Mouse (Mus musculus) layer of hippocampus, adult 9-11 months (tissue): Measurements from ENCODE around the gene Ptprd.

Source experiments
- DNase-seq: peaks from one replicate; pipeline ENCODE4 v3.0.0; 2022

Gene Ptprd

GRCm38 (mm10) chr4:76865585-76865984 is 1346.2 kb downstream of the Ptprd start:
- DNase-seq, result no peak

DNA sequence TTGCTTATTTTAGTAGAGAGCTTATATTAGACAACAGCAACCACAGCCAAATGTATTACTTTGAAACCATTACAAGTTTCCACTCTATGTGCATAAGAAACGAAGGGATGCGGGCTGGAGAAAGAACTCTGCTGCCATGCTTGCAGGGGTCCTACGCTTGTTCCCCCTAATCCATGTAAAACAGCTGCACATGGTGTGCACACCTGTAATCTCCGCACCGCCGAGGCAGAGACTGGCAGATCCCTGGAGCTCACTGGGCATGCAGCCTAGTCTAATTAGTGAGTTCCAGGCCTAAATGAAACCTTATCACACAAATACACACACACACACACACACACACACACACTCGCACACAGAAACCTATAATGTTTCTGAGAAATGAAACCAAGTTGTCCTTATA is 1365.5 kb downstream of the Ptprd start:
- DNase-seq, result no peak

DNA sequence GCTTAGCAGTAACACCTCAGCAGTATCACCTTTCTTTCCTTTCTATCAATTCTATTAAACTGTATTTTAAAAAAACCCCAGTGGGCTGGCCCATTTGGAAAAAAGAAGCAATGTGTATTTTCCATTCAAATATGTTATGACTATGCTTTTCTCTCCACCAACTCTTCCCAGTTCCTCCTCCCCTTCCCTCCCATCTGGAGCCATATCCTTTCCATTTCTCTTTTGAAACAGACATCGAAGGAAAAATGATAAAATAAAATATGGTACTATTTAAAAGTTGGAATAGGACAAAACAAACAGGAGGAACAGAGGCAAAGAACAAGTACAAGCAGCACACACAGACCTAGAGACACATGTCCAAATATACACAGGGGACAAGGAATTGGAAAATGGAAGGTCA is 1372.7 kb downstream of the Ptprd start:
- DNase-seq, result no peak

DNA sequence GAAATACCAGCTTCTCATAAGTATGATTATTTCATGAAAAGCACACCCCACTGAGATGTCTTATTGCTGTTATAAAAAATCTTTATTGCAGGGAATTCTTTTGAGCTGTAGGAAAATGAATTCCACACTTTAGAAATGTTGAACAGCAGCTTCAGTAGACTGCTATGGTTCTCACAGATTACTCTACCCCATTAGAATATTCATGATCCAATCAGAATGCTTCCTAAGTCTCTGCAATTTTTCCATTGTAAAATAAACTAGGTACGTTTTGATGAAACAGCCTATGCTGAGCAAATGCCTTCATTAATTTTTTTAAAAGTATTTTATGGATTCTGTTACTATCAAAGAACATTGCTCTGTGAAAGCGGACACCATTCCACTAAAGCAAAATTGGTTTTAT is 1399.6 kb downstream of the Ptprd start:
- DNase-seq, result no peak

GRCm38 (mm10) chr4:76802708-76803107 is 1409.1 kb downstream of the Ptprd start:
- peak; percentile 27 for DNase-seq

DNA sequence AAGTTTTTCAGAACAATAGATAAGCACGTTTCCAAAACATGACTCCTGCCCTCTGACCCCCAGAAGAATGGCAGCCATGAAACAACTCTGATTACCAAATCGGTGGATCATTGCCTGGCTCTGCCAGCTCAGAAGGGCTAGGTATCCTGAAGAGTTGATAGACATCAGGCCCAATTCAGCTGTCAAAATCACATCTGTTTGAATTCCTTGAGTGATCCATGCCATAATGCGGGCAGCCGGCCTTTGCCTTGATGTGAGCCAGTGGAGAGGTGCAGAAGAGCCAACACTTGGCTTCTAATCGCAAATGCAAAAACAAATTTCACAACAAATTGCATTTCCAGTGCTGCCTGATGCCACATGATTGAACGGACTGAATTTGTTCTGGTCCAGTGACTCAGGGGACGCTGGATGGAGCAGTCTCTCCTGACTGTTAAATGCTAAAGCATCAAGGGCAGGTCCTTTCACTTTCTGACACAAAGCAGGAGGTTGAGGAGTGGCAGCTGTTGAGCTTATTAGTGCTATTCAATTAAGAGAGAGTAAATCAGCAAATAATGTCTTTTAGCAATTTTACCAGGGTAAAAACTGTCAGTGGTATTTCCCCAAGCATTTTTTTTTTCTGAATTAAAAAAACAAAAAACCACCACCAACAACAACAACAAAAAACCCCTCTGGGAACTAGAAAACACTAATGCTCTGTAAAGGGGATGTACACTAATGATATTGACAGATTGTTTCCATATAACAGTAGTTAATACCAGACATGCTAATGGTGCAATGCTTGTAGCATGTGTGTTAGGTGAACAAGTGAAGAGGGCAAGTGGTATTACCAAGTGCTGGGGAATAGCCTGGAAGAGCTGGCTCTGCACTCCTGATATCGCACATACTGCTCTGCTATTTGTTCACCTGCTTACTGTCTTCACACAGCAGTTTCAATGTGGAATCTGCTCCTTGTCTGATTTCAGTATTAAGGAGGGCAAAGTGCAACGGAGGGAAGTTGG is 1413.5 kb downstream of the Ptprd start:
- DNase-seq, result no peak

DNA sequence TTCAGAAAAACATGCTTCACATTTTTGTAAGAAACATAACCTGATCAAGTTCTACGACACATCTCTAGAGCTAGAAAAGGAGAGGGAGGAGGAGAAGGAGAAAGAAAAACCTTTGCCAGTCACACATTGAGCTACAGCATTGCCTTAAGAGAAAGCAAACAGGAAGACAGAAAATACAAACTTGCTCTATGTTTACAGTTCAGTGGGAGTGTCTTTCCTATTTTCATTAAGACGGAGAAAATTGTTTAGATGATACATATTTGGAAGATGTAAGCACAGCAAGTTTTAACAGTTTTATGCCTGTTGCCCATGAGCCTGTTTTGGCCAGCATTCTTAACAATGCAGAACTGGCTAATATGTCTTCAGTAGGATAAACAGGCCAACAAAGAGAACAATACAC is 1426.4 kb downstream of the Ptprd start:
- no peak for DNase-seq

DNA sequence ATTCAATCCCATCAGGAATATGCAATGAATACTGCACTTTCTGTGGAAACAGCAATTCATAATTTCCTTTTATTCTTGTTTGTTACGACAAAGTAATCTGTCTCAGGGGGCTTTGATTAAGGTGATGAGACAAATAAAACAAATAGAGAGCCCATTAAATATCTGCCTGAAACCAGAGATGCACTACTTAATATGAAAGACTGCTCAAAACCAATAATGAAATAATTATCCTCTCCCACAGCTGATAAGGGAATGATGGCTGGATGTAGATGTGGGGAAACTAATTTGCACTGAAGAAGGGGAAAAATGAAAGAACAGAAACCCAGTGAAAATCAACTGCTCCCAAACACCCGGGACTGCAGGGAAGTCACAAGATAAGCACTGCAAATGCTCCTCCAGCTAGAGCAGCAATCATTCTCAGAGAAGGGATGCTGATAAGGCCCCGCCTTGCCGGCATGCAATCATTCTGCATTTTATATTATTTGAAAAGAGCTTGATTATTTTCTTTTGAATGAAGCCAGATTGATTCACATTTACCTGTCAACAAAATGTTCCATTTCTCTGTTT is 1432.1 kb downstream of the Ptprd start:
- DNase-seq, result no peak

DNA sequence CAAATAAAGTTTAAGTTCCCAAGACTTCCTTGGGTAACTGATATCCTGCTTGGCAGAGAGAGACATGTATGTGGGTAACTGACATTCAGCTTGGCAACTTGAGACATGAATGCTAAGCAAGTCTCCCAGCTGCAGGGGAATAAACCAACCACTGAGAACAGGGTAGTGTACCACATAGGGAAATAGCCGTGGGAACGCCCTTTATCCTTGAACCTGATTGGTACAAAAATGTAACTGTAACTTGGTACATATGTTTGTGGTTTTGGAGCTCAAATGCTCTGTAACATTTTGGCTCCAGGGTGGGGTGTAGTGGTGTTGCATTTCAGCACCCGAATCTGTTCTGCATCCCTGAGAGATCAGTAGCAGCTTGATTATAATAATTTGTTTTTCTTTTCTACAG is 1444.8 kb downstream of the Ptprd start:
- DNase-seq, result no peak

DNA sequence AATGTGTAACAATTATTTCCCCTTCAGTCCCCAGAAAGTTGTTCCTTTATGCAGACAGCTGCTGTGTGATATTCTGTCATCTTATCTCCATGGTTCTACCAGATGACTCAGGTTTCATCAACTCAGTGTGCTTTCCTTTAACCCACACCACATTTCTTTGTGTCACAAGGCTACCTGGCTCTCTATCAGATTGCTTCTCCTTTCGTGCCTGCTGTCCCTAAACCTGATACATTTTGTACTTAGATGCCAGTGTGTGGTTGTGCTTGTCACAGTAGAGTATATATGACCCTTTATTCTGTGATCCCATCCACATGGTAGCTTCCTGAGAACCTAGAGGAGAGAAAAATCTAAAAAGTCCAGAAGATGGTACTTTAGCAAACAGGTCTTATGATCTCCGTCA is 1445.3 kb downstream of the Ptprd start:
- DNase-seq, result no peak

GRCm38 (mm10) chr4:76750709-76751108 is 1461.1 kb downstream of the Ptprd start:
- peak; percentile 17 for DNase-seq

GRCm38 (mm10) chr4:76735831-76736230 is 1475.9 kb downstream of the Ptprd start:
- no peak for DNase-seq

DNA sequence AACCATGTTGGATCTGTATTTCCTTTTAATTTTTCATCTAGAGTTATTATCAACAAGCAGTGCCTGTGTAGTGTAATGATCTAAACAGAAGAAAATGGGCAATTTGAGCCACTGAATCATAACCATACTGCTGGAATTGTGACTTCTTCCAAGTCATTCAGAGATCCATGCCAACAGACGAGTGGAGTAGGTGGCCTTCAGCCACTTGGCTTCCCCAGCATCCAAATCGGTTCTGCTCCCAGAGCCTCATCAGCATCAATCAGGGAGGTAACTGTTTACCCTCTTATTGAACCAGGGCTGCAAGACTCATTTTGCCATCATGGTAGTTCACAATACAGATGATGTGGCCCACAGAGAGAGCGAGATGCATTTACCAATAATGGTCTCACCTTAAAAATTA is 1536.0 kb downstream of the Ptprd start:
- no peak for DNase-seq

- DNase-seq, result peak; percentile 9
Observed at GRCm38 (mm10) chr4:76673224-76673623, 1538.5 kb downstream of the Ptprd start.

DNA sequence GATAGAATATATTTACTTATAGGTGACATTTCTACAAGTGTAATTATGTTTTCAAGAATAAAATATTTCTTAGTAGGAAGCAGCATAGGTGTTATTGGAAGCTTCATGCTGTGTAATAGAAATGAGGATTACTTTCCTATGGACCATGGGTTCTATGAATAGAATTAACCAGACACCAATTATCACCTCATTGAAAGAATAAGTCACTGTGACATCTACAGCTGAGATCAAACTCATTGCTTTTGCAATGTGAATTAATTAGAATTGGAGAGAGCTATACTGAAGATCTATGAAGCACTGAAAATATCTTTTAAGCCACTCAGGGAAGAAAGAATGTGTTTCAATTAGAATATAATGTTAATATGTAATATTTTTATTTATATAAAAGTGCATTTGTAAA is 1539.1 kb downstream of the Ptprd start:
- no peak for DNase-seq

DNA sequence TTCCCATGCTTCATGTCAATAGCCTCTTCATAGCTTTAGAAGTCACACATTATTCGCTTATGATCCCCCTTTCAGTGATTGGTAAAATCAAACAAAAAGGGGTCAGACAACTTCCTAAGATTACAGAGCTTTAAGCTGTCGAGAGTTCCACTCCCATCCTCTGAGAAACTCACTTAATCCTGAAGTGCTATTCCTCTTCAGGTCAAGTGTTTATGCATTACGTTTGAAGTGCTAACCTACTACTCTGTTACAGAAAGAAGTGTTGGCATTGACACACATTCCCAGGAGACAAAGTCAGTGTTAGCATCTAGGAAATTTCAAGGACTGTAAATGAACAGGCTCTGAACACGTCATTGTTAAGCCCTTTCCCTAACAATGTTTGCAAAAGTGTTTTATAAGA is 1550.0 kb downstream of the Ptprd start:
- no peak for DNase-seq

- DNase-seq, result no peak
Observed at GRCm38 (mm10) chr4:76660146-76660545, 1551.6 kb downstream of the Ptprd start.

DNA sequence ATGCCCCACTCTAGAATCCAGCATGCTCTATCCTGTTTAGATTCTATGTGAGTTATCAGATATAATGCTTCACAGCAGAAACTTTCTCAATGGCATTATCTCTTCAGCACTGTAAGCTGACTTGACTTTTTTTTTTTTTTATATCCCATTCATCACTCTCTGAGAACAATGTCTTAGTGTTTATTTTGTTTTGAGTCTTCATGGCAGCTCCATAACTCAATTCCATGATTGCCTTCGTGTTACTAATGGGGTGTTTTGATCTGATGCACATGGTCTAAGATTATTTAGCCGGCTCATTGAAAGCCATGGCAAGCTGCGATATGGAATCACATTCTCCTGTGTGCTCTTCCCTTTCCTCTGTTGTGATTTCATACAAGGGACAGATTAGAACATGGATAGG is 1555.0 kb downstream of the Ptprd start:
- DNase-seq, result no peak

- DNase-seq, result no peak
Observed at GRCm38 (mm10) chr4:76652971-76653370, 1558.8 kb downstream of the Ptprd start.

GRCm38 (mm10) chr4:76621740-76622139 is 1590.0 kb downstream of the Ptprd start:
- DNase-seq, result peak; percentile 34

DNA sequence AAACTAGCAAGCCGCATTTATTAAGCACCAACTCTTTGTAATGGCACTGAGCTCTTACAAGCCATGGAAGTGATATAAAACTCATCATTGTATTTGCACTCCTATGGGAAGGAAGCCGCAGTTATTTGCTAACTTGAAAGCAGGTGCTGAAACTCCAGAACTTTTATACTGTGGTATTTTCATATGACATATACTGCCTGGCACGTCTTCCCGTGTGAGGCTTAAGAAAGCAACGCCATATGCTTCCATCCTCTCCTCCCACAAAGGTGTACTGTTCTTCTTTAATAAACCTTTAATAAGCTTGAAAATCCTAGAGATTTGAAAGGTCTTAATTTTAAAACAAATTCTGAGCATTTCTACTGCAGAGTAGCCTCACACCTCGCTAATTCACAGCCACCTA is 1595.1 kb downstream of the Ptprd start:
- DNase-seq, result peak; percentile 17

DNA sequence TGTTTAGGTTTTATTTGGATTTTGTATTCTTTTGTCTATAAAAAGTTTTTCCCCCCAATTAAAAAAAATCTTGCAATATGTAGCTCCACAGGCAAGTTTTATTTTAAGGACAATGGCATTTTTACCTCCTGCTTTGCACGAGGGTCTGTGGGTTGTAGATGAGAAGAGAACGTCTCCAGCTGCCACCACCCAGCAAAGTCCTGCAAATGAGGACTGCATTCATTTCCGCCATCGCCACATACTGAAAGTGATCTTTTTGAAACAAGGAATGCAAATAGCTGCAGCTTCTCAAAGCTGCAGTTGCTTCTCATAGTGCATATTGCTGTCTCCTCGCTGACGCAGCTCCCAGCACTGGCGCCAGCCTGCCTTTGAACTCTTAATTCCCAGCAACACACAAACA is 1603.5 kb downstream of the Ptprd start:
- peak; percentile 9 for DNase-seq

- no peak for DNase-seq
Observed at GRCm38 (mm10) chr4:76606808-76607207, 1605.0 kb downstream of the Ptprd start.

- no peak for DNase-seq
Observed at GRCm38 (mm10) chr4:76590722-76591121, 1621.0 kb downstream of the Ptprd start.
